Mouse (Mus musculus): Measurements from ENCODE around the gene Lyz2.
"Not testable (repeated sequence)": the region's sequence is repeated elsewhere in the genome, so short reads cannot be mapped to it uniquely, and the experiment has no call there.

Lyz2 gene

GRCm38 (mm10) chr10:117282049-117282448 lies at the start of gene Lyz2:
TSS of gene Lyz2 (minus strand) at chr10:117282321.
- DNase-seq (ENCODE audit: low read depth, low spot score) = no peak

GRCm38 (mm10) chr10:117330521-117330920 lies 48.4 kb upstream of the Lyz2 start:
- peak; percentile 15 for DNase-seq (ENCODE audit: low read depth, low spot score)

GRCm38 (mm10) chr10:117323782-117324181 lies 41.7 kb upstream of the Lyz2 start:
- DNase-seq (ENCODE audit: low read depth, low spot score) = no peak

- no peak for DNase-seq (ENCODE audit: low read depth, low spot score)
These were observed 40.5 kb upstream of the Lyz2 start for GRCm38 (mm10) chr10:117322630-117323029.

- no peak for DNase-seq (ENCODE audit: low read depth, low spot score)
These were observed 38.5 kb upstream of the Lyz2 start for GRCm38 (mm10) chr10:117320571-117320981.

GRCm38 (mm10) chr10:117316391-117316790 lies 34.3 kb upstream of the Lyz2 start:
- no peak for DNase-seq (ENCODE audit: low read depth, low spot score)

GRCm38 (mm10) chr10:117313133-117313532 lies 31.0 kb upstream of the Lyz2 start:
- no peak for DNase-seq (ENCODE audit: low read depth, low spot score)

- DNase-seq (ENCODE audit: low read depth, low spot score) = no peak
These were observed 30.0 kb upstream of the Lyz2 start for GRCm38 (mm10) chr10:117312168-117312567.

GRCm38 (mm10) chr10:117304371-117304770 lies 22.2 kb upstream of the Lyz2 start:
- no peak for DNase-seq (ENCODE audit: low read depth, low spot score)

GRCm38 (mm10) chr10:117301688-117302087 lies 19.6 kb upstream of the Lyz2 start:
- no peak for DNase-seq (ENCODE audit: low read depth, low spot score)

- DNase-seq (ENCODE audit: low read depth, low spot score) = no peak
These were observed 17.9 kb upstream of the Lyz2 start for GRCm38 (mm10) chr10:117299901-117300520.

GRCm38 (mm10) chr10:117299106-117299505 lies 17.0 kb upstream of the Lyz2 start:
- DNase-seq (ENCODE audit: low read depth, low spot score) = no peak

- no peak for DNase-seq (ENCODE audit: low read depth, low spot score)
These were observed 16.2 kb upstream of the Lyz2 start for GRCm38 (mm10) chr10:117298336-117298735.

GRCm38 (mm10) chr10:117292671-117293070 lies 10.6 kb upstream of the Lyz2 start, which contains the start of gene Lyz1:
TSS of gene Lyz1 (minus strand) at chr10:117292868.
- DNase-seq (ENCODE audit: low read depth, low spot score) = no peak

GRCm38 (mm10) chr10:117290936-117291335 lies 8.8 kb upstream of the Lyz2 start:
- DNase-seq (ENCODE audit: low read depth, low spot score) = not testable (repeated sequence)

GRCm38 (mm10) chr10:117290046-117290870 lies 8.1 kb upstream of the Lyz2 start:
- no peak for DNase-seq (ENCODE audit: low read depth, low spot score)

GRCm38 (mm10) chr10:117289034-117289505 lies 6.9 kb upstream of the Lyz2 start:
- DNase-seq (ENCODE audit: low read depth, low spot score) = not testable (repeated sequence)

GRCm38 (mm10) chr10:117288197-117289033 lies 6.3 kb upstream of the Lyz2 start:
- DNase-seq (ENCODE audit: low read depth, low spot score) = peak; percentile 11

GRCm38 (mm10) chr10:117287226-117287850 lies 5.2 kb upstream of the Lyz2 start:
- DNase-seq (ENCODE audit: low read depth, low spot score) = no peak

- no peak for DNase-seq (ENCODE audit: low read depth, low spot score)
These were observed 4.3 kb upstream of the Lyz2 start for GRCm38 (mm10) chr10:117286366-117286970.

- DNase-seq (ENCODE audit: low read depth, low spot score) = not testable (repeated sequence)
These were observed 3.5 kb upstream of the Lyz2 start for GRCm38 (mm10) chr10:117285584-117285983.
